Mouse (Mus musculus): ENCODE measurements around the gene Tmtc2. TPM values are rescaled to one million over a fixed set of nuclear protein-coding genes. Genes with fewer than 3 reads are reported as not detected.

Tmtc2 gene
- polyA plus RNA-seq, 1 experiment = 1.4 TPM

DNA sequence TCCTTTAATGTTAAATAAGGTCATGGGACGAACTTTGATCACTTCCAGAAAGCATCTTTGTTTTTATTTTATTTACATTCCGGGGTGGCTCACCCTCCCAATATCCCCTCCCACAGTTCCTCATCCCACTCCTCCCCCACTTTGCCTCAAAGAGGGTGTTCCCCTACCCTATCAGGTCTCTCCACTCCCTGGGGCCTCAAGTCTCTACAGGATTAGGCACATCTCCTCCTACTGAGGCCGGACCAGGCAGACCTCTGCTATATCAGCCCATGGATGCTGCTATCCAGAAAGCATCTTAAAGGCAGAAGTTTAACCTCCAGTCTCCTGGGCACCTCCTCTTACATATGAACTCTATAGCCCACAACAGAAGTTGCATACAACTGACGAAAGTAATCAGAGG lies 157.7 kb downstream of the Tmtc2 start:
- no peaks in the 10 kb centered on the region for H3K4me1 ChIP-seq (replicated peaks; ENCODE audit: control insufficient read depth, insufficient read depth, low read length)
- H3K27ac ChIP-seq (ENCODE audit: control insufficient read depth, insufficient read depth, low read length) = no peak overlapping the region
- DNase-seq = no peak
- no peaks in the 10 kb centered on the region for H3K36me3 ChIP-seq (ENCODE audit: control insufficient read depth, insufficient read depth, low read length)
- H3K27me3 ChIP-seq (ENCODE audit: control insufficient read depth, insufficient read depth, low read length) = no peaks in the 10 kb centered on the region
- H3K4me3 ChIP-seq (ENCODE audit: control insufficient read depth, insufficient read depth, low read length) = no peak overlapping the region
- 95% methylated on average over 4 of the region's 4 CpGs for WGBS
- TF ChIP-seq POLR2A (IDR thresholded peaks at IDR 0.05; ENCODE audit: control insufficient read depth, extremely low read depth, insufficient read depth, low read length, poor library complexity) (no peak), CTCF (IDR thresholded peaks at IDR 0.05; ENCODE audit: borderline replicate concordance, control insufficient read depth, extremely low read depth, insufficient read depth, low read length, poor library complexity) (no peak)

DNA sequence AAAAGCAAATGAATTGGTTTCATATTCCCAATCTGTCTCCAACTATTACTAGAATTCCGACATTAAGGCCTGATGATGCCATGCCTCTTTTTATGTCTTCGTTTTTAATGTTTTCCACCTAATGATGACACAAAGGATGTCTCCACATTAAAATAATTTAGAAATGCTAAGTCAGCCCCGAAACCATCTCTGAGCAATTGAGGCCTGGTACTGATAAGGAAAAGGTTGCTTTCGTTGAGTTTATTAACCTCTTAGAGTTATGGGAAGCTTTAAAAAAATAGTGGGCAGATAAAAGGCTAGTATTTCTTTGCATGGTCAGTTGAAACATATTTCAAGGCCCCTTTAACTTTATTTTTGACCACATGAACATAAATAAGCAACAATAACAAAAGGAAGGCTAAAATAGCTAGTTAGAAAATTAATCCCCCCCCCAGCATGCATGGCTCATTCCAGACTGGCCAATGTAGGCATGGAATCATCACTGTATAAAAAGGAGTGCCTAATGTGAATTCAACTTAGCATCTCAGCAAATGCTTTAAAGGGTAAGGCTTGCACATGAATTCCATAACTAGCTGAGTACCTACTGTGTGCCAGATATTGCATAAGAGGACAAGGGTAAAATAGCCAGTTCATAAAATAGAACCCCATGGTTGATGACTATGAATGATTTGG lies 168.3 kb downstream of the Tmtc2 start:
- no peaks in the 10 kb centered on the region for H3K27me3 ChIP-seq (ENCODE audit: control insufficient read depth, insufficient read depth, low read length)
- no peak overlapping the region for H3K27ac ChIP-seq (ENCODE audit: control insufficient read depth, insufficient read depth, low read length)
- 91% methylated on average over 4 of the region's 4 CpGs for WGBS
- no peaks in the 10 kb centered on the region for H3K36me3 ChIP-seq (ENCODE audit: control insufficient read depth, insufficient read depth, low read length)
- DNase-seq = no peak
- no peak overlapping the region for H3K4me3 ChIP-seq (ENCODE audit: control insufficient read depth, insufficient read depth, low read length)
- no peak for TF ChIP-seq CTCF (IDR thresholded peaks at IDR 0.05; ENCODE audit: borderline replicate concordance, control insufficient read depth, extremely low read depth, insufficient read depth, low read length, poor library complexity)
- TF ChIP-seq POLR2A (IDR thresholded peaks at IDR 0.05; ENCODE audit: control insufficient read depth, extremely low read depth, insufficient read depth, low read length, poor library complexity) = no peak
- no peaks in the 10 kb centered on the region for H3K4me1 ChIP-seq (replicated peaks; ENCODE audit: control insufficient read depth, insufficient read depth, low read length)

DNA sequence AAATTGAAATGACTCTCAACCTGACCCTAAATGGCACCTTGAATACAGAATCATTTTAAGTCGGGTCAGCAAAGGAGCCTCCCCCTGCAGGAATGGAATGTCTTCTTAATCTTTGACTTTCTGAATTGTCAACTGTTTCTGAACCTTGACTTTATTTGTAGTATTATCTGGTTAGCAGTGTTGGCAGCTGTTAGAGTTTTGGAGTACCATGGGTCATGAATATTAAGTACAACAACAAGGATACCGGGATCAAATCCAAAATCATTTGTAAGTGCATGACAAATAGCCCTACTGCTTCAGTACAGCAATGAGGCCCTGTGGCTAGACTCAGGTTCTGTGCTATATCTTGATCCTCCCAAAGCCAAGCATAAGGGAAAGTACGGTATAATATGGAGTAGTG lies 170.3 kb downstream of the Tmtc2 start:
- DNase-seq = no peak

DNA sequence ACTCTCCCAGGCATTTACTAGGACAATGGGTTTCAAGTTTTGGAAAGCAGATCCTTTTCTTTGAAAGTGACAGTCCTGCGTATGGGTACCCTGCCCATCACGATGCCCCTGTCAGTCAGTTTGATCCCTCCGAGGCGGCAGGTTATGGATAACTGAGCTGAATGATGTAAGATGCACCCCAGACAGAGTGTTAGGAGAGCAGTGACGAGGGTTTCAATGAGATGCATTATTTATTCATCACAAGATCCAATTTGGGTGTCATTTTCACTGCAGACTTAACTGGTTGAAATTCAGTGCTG lies 171.8 kb downstream of the Tmtc2 start:
- 94% methylated on average over 5 of the region's 5 CpGs for WGBS
- Histone ChIP-seq H3K27ac (ENCODE audit: control insufficient read depth, insufficient read depth, low read length) (no peak overlapping the region), H3K4me3 (ENCODE audit: control insufficient read depth, insufficient read depth, low read length) (no peak overlapping the region), H3K36me3 (ENCODE audit: control insufficient read depth, insufficient read depth, low read length) (no peaks in the 10 kb centered on the region), H3K27me3 (ENCODE audit: control insufficient read depth, insufficient read depth, low read length) (no peaks in the 10 kb centered on the region), H3K4me1 (replicated peaks; ENCODE audit: control insufficient read depth, insufficient read depth, low read length) (no peaks in the 10 kb centered on the region)
- DNase-seq = no peak
- TF ChIP-seq CTCF (IDR thresholded peaks at IDR 0.05; ENCODE audit: borderline replicate concordance, control insufficient read depth, extremely low read depth, insufficient read depth, low read length, poor library complexity) = no peak
- no peak for TF ChIP-seq POLR2A (IDR thresholded peaks at IDR 0.05; ENCODE audit: control insufficient read depth, extremely low read depth, insufficient read depth, low read length, poor library complexity)

More for the DNA sequence above, 170.3 kb downstream of the Tmtc2 start:
- Histone ChIP-seq H3K4me3 (ENCODE audit: control insufficient read depth, insufficient read depth, low read length) (no peak overlapping the region), H3K36me3 (ENCODE audit: control insufficient read depth, insufficient read depth, low read length) (no peaks in the 10 kb centered on the region), H3K4me1 (replicated peaks; ENCODE audit: control insufficient read depth, insufficient read depth, low read length) (no peaks in the 10 kb centered on the region), H3K27ac (ENCODE audit: control insufficient read depth, insufficient read depth, low read length) (no peak overlapping the region), H3K27me3 (ENCODE audit: control insufficient read depth, insufficient read depth, low read length) (no peaks in the 10 kb centered on the region)
- TF ChIP-seq CTCF (IDR thresholded peaks at IDR 0.05; ENCODE audit: borderline replicate concordance, control insufficient read depth, extremely low read depth, insufficient read depth, low read length, poor library complexity) = no peak
- TF ChIP-seq POLR2A (IDR thresholded peaks at IDR 0.05; ENCODE audit: control insufficient read depth, extremely low read depth, insufficient read depth, low read length, poor library complexity) = no peak
- 93% methylated on average over 3 of the region's 3 CpGs for WGBS

DNA sequence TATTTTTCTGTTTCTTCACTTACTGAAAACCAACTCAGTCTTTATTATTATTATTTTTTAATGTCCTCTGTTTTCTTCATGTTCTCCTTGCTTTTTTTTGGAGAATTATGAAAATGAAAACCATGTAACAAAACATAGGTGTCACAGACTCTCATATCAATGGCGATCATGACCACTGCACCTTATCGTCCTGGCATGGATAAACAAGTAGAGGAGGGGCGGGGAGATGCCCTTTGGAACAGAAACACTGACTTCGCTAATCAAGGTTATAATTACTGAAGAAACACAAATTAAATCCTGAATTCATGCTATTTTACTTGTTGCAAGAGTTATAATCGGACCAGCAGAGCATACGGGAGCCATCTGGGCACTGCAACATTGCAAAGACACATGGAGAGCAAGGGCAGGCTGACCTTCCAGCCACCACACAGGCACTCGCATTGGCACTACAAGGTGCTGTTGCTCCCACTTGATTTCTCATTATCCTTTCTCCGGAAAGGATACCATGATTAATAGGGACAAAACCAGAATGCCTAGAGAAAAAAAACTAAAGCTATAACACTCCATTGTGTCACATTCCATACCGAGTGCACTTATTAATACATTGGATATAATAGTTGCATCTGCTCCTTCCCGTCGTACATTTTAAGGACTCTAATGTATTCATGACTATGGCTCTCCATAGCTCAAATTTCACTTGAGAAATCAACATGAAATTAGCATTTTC lies 172.3 kb downstream of the Tmtc2 start:
- H3K27ac ChIP-seq (ENCODE audit: control insufficient read depth, insufficient read depth, low read length) = no peak overlapping the region
- DNase-seq = no peak
- WGBS = 96% methylated on average over 11 of the region's 11 CpGs
- no peaks in the 10 kb centered on the region for H3K27me3 ChIP-seq (ENCODE audit: control insufficient read depth, insufficient read depth, low read length)
- no peaks in the 10 kb centered on the region for H3K4me1 ChIP-seq (replicated peaks; ENCODE audit: control insufficient read depth, insufficient read depth, low read length)
- no peak overlapping the region for H3K4me3 ChIP-seq (ENCODE audit: control insufficient read depth, insufficient read depth, low read length)
- TF ChIP-seq POLR2A (IDR thresholded peaks at IDR 0.05; ENCODE audit: control insufficient read depth, extremely low read depth, insufficient read depth, low read length, poor library complexity) = no peak
- no peak for TF ChIP-seq CTCF (IDR thresholded peaks at IDR 0.05; ENCODE audit: borderline replicate concordance, control insufficient read depth, extremely low read depth, insufficient read depth, low read length, poor library complexity)
- H3K36me3 ChIP-seq (ENCODE audit: control insufficient read depth, insufficient read depth, low read length) = no peaks in the 10 kb centered on the region

DNA sequence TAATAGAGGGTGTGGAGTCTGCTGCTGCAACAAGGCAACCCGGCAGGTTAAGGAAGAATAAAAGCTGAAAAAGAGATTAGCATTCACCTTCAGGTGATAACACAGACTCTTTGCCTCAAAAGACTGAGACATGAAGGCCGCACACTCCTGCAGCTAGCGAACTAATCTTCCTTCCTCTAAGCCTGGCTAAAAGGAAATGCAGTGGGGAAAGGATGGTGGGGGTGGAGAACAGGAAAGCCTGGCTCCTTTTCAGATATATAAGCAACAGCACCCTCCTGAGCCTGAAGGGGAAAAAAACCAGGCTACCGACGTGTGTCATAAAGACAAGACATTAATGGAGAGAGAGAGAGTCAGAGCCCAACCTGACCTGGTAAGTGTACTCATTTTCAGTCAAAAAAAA lies 174.9 kb downstream of the Tmtc2 start:
- 42% methylated on average over 5 of the region's 5 CpGs for WGBS
- H3K36me3 ChIP-seq (ENCODE audit: control insufficient read depth, insufficient read depth, low read length) = no peaks in the 10 kb centered on the region
- H3K27me3 ChIP-seq (ENCODE audit: control insufficient read depth, insufficient read depth, low read length) = no peaks in the 10 kb centered on the region
- no peak for DNase-seq
- H3K27ac ChIP-seq (ENCODE audit: control insufficient read depth, insufficient read depth, low read length) = no peak overlapping the region
- TF ChIP-seq CTCF (IDR thresholded peaks at IDR 0.05; ENCODE audit: borderline replicate concordance, control insufficient read depth, extremely low read depth, insufficient read depth, low read length, poor library complexity) = no peak
- TF ChIP-seq POLR2A (IDR thresholded peaks at IDR 0.05; ENCODE audit: control insufficient read depth, extremely low read depth, insufficient read depth, low read length, poor library complexity) = no peak
- H3K4me3 ChIP-seq (ENCODE audit: control insufficient read depth, insufficient read depth, low read length) = no peak overlapping the region
- H3K4me1 ChIP-seq (replicated peaks; ENCODE audit: control insufficient read depth, insufficient read depth, low read length) = no peaks in the 10 kb centered on the region
